Comparison of ENCODE assay signal across 10 mouse cellular contexts in the genomic region with DNA sequence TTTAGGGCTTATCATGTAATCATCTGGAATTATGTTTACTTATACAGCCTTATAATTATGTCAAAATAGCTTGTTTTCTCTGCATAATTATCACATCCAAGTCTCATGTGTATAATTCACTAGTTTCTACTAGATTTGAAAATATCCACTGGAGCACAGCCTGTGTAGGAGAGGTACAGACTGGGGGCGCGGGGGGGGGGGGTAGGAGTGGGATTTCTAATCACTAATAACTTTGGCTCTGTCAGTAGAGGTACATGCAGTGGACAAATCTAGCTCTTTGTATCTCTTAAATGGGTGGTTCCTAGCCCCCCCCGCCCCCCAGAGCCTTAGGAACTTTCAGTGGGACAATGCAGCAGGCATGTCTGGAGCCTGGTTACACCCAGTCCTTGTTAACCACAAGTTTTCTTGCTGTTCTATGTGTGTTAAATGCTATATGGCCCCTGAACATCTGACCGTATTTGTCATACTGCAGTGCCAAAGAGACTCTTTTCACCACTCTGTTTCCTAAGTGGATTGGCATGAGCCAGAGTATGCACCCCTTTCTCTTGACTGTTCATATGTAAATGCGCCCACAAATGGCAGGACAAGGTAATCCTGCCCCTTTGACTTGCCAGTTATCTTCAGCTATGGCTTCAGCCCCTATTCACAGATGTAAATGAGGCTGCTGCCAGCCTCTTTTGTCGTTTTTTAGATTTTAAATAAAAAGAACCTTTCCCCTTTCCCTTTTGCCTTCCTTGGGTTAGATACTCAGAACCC.
DNase-seq lines count a peak whose midpoint lies in the region; ATAC-seq and TF ChIP-seq lines count a peak whose summit lies in the region.
"Had no signal": no experiment of that assay in that cellular context is flagged by ENCODE, and none has a peak within 500 bp of the region (broad histone marks: within the 10 kb centered on the region; RNA-seq: fewer than 3 reads in every experiment).

No protein-coding gene starts in this region.

- DNase-seq in liver, embryonic 11.5 days (ENCODE audit: low spot score), result no peak
- no peak for DNase-seq in liver, postnatal 0 days
- DNase-seq in right cerebral cortex, postnatal 14 days, result no peak
- no peak for DNase-seq in cerebellum, postnatal 10 days
- DNase-seq: retina, postnatal 1 day had no signal

- peak overlapping the region; percentile 28; the same call in 1 of the 2 replicates for H3K27ac ChIP-seq in liver, embryonic 11.5 days (ENCODE audit: low read depth, low read length)
- no peak overlapping the region for H3K27ac ChIP-seq in liver, postnatal 0 days (ENCODE audit: low read depth)
- 0 out of 2 replicates have a peak overlapping the region, but pooled peaks have one; percentile 13 for H3K27ac ChIP-seq in embryonic facial prominence, embryonic 12.5 days
- peak overlapping the region; percentile 94 for H3K27ac ChIP-seq in heart, embryonic 16.5 days (ENCODE audit: low read length)
- no peak overlapping the region for H3K27ac ChIP-seq in neural tube, embryonic 12.5 days
- no peak overlapping the region for H3K27ac ChIP-seq in intestine, postnatal 0 days (ENCODE audit: low read depth, low read length)
- H3K27ac ChIP-seq: limb, embryonic 15.5 days had no signal

- no peak overlapping the region for H3K9ac ChIP-seq in liver, embryonic 11.5 days (ENCODE audit: low read depth, low read length)
- no peak overlapping the region for H3K9ac ChIP-seq in liver, postnatal 0 days (replicated peaks)
- no peak overlapping the region for H3K9ac ChIP-seq in embryonic facial prominence, embryonic 12.5 days
- peak overlapping the region; percentile 66 for H3K9ac ChIP-seq in heart, embryonic 16.5 days (ENCODE audit: low read length)
- H3K9ac ChIP-seq in neural tube, embryonic 12.5 days, result no peak overlapping the region
- no peak overlapping the region for H3K9ac ChIP-seq in intestine, postnatal 0 days (ENCODE audit: low read depth, low read length)
- H3K9ac ChIP-seq: limb, embryonic 15.5 days had no signal

- H3K9me3 ChIP-seq in liver, embryonic 11.5 days (ENCODE audit: control insufficient read depth, low read length), result no peaks in the 10 kb centered on the region
- H3K9me3 ChIP-seq in liver, postnatal 0 days (ENCODE audit: low read length), result no peaks in the 10 kb centered on the region
- H3K9me3 ChIP-seq in embryonic facial prominence, embryonic 12.5 days, result no peaks in the 10 kb centered on the region
- no peaks in the 10 kb centered on the region for H3K9me3 ChIP-seq in heart, embryonic 16.5 days (replicated peaks; ENCODE audit: control insufficient read depth, low read length)
- H3K9me3 ChIP-seq in neural tube, embryonic 12.5 days, result no peaks in the 10 kb centered on the region
- H3K9me3 ChIP-seq in intestine, postnatal 0 days (ENCODE audit: control insufficient read depth), result no peaks in the 10 kb centered on the region
- H3K9me3 ChIP-seq: limb, embryonic 15.5 days had no signal

- no peak for TF ChIP-seq CTCF in liver, postnatal 0 days (IDR thresholded peaks at IDR 0.05; ENCODE audit: low read depth)
- TF ChIP-seq CTCF in intestine, postnatal 0 days (IDR thresholded peaks at IDR 0.05; ENCODE audit: low read depth), result no peak

- H3K36me3 ChIP-seq in liver, embryonic 11.5 days (ENCODE audit: control insufficient read depth, insufficient read depth, low read length), result no peaks in the 10 kb centered on the region
- no peaks in the 10 kb centered on the region for H3K36me3 ChIP-seq in liver, postnatal 0 days (replicated peaks; ENCODE audit: insufficient read depth, low read length)
- H3K36me3 ChIP-seq in embryonic facial prominence, embryonic 12.5 days, result no peaks in the 10 kb centered on the region
- no peaks in the 10 kb centered on the region for H3K36me3 ChIP-seq in heart, embryonic 16.5 days (ENCODE audit: control insufficient read depth, insufficient read depth)
- no peaks in the 10 kb centered on the region for H3K36me3 ChIP-seq in neural tube, embryonic 12.5 days
- no peaks in the 10 kb centered on the region for H3K36me3 ChIP-seq in intestine, postnatal 0 days (ENCODE audit: control insufficient read depth, insufficient read depth)
- H3K36me3 ChIP-seq: limb, embryonic 15.5 days had no signal

- H3K4me2 ChIP-seq in liver, embryonic 11.5 days, result no peak overlapping the region
- H3K4me2 ChIP-seq in liver, postnatal 0 days (ENCODE audit: low read depth, low read length), result no peak overlapping the region
- H3K4me2 ChIP-seq in embryonic facial prominence, embryonic 12.5 days (replicated peaks), result no peak overlapping the region
- H3K4me2 ChIP-seq in heart, embryonic 16.5 days (ENCODE audit: low read depth, low read length), result peak overlapping the region; percentile 58
- H3K4me2 ChIP-seq in neural tube, embryonic 12.5 days (replicated peaks), result peak overlapping the region; percentile 28
- no peak overlapping the region for H3K4me2 ChIP-seq in intestine, postnatal 0 days (replicated peaks; ENCODE audit: low read depth)
- H3K4me2 ChIP-seq: limb, embryonic 15.5 days had no signal

- ATAC-seq in liver, embryonic 11.5 days (replicated peaks; ENCODE audit: low FRiP score), result no peak
- no peak for ATAC-seq in liver, postnatal 0 days
- peak; percentile 41; the same call in 1 of the 2 replicates for ATAC-seq in embryonic facial prominence, embryonic 12.5 days (ENCODE audit: insufficient number of reproducible peaks, insufficient read depth, low FRiP score, low TSS enrichment)
- ATAC-seq in heart, embryonic 16.5 days (replicated peaks; ENCODE audit: extremely low read depth, insufficient read depth, low FRiP score), result 0 out of 2 replicates have a peak, but pooled peaks have one; percentile 8
- ATAC-seq in neural tube, embryonic 12.5 days (ENCODE audit: low FRiP score, low read depth), result peak; percentile 66
- ATAC-seq in intestine, postnatal 0 days, result no peak

- H3K27me3 ChIP-seq in liver, embryonic 11.5 days (replicated peaks; ENCODE audit: control insufficient read depth, insufficient read depth, low read length), result no peaks in the 10 kb centered on the region
- no peaks in the 10 kb centered on the region for H3K27me3 ChIP-seq in liver, postnatal 0 days (ENCODE audit: insufficient read depth, low read length)
- no peaks in the 10 kb centered on the region for H3K27me3 ChIP-seq in embryonic facial prominence, embryonic 12.5 days
- no peaks in the 10 kb centered on the region for H3K27me3 ChIP-seq in heart, embryonic 16.5 days (ENCODE audit: control insufficient read depth, insufficient read depth, low read length)
- no peaks in the 10 kb centered on the region for H3K27me3 ChIP-seq in neural tube, embryonic 12.5 days (replicated peaks)
- no peaks in the 10 kb centered on the region for H3K27me3 ChIP-seq in intestine, postnatal 0 days (replicated peaks; ENCODE audit: control insufficient read depth, insufficient read depth, low read length)
- H3K27me3 ChIP-seq: limb, embryonic 15.5 days had no signal

- no peak overlapping the region for H3K4me3 ChIP-seq in liver, embryonic 11.5 days (ENCODE audit: low read depth, low read length)
- H3K4me3 ChIP-seq in liver, postnatal 0 days (ENCODE audit: low read depth, low read length), result no peak overlapping the region
- H3K4me3 ChIP-seq in embryonic facial prominence, embryonic 12.5 days, result no peak overlapping the region
- H3K4me3 ChIP-seq in heart, embryonic 16.5 days (ENCODE audit: low read length), result no peak overlapping the region
- no peak overlapping the region for H3K4me3 ChIP-seq in neural tube, embryonic 12.5 days
- H3K4me3 ChIP-seq in intestine, postnatal 0 days (ENCODE audit: low read depth, low read length), result no peak overlapping the region
- H3K4me3 ChIP-seq: limb, embryonic 15.5 days had no signal

- WGBS in liver, embryonic 11.5 days, result 57% methylated on average over 6 of the region's 6 CpGs
- 57% methylated on average over 6 of the region's 6 CpGs for WGBS in liver, postnatal 0 days (ENCODE audit: insufficient replicate concordance)
- WGBS in embryonic facial prominence, embryonic 12.5 days, result 37% methylated on average over 6 of the region's 6 CpGs
- WGBS in heart, embryonic 16.5 days, result 37% methylated on average over 6 of the region's 6 CpGs
- 24% methylated on average over 6 of the region's 6 CpGs for WGBS in neural tube, embryonic 12.5 days
- 59% methylated on average over 6 of the region's 6 CpGs for WGBS in intestine, postnatal 0 days

- no peak for TF ChIP-seq EP300 in liver, postnatal 0 days (IDR thresholded peaks at IDR 0.05; ENCODE audit: low read depth)

- peaks cover 11% of the 10 kb centered on the region for H3K4me1 ChIP-seq in liver, embryonic 11.5 days (replicated peaks; ENCODE audit: control insufficient read depth, insufficient read depth, low read length)
- H3K4me1 ChIP-seq in liver, postnatal 0 days (ENCODE audit: insufficient read depth), result no peaks in the 10 kb centered on the region
- H3K4me1 ChIP-seq in embryonic facial prominence, embryonic 12.5 days, result peaks cover 11% of the 10 kb centered on the region
- H3K4me1 ChIP-seq in heart, embryonic 16.5 days (ENCODE audit: control insufficient read depth, insufficient read depth, low read length), result peaks cover 47% of the 10 kb centered on the region
- peaks cover 17% of the 10 kb centered on the region for H3K4me1 ChIP-seq in neural tube, embryonic 12.5 days
- no peaks in the 10 kb centered on the region for H3K4me1 ChIP-seq in intestine, postnatal 0 days (replicated peaks; ENCODE audit: control insufficient read depth, insufficient read depth, low read length)

Comparison
In these comparisons a context has a peak if more than half of its experiments do, and no peak if none do; other contexts are left out.
1. H3K27ac ChIP-seq: peak in liver, embryonic 11.5 days (single experiment), embryonic facial prominence, embryonic 12.5 days (single experiment) and heart, embryonic 16.5 days (single experiment); none in liver, postnatal 0 days (single experiment), neural tube, embryonic 12.5 days (single experiment) and intestine, postnatal 0 days (single experiment).
2. ATAC-seq: peak in embryonic facial prominence, embryonic 12.5 days (single experiment), heart, embryonic 16.5 days (single experiment) and neural tube, embryonic 12.5 days (single experiment); none in liver, embryonic 11.5 days (single experiment), liver, postnatal 0 days (single experiment) and intestine, postnatal 0 days (single experiment).
3. H3K4me2 ChIP-seq: peak in heart, embryonic 16.5 days (single experiment) and neural tube, embryonic 12.5 days (single experiment); none in liver, embryonic 11.5 days (single experiment), liver, postnatal 0 days (single experiment), embryonic facial prominence, embryonic 12.5 days (single experiment) and intestine, postnatal 0 days (single experiment).